Mouse (Mus musculus) urinary bladder, adult 2 months (tissue): Measurements from ENCODE around the gene Gm20518. TPM values are rescaled to one million over a fixed set of nuclear protein-coding genes. Genes with fewer than 3 reads are reported as not detected.

Experiments
- DNase-seq: peaks from one replicate; pipeline ENCODE4 v3.0.0; 2022; ENCODE audit warnings: low spot score
- polyA plus RNA-seq: library from polyadenylated mRNA; depleted of rRNA; stranded (reverse); fragments of >200 nt; gene quantifications from 2 replicates; pipeline ENCODE4 v1.2.3, GENCODE M21; 2012; rRNA removed

Gm20518 gene
- 0.60 and 0.70 TPM in 2 replicates for polyA plus RNA-seq

- DNase-seq: peak; percentile 88
Observed at GRCm38 (mm10) chr16:17891567-17891959, at the start of gene Gm20518. TSS of gene Gm20518 (minus strand) at chr16:17891671.

GRCm38 (mm10) chr16:17939255-17939751, 47.8 kb upstream of the Gm20518 start:
- no peak for DNase-seq

GRCm38 (mm10) chr16:17938821-17939220, 47.4 kb upstream of the Gm20518 start:
- DNase-seq: no peak

GRCm38 (mm10) chr16:17938187-17938586, 46.7 kb upstream of the Gm20518 start:
- no peak for DNase-seq

GRCm38 (mm10) chr16:17936776-17937175, 45.3 kb upstream of the Gm20518 start:
- no peak for DNase-seq

GRCm38 (mm10) chr16:17934445-17934910, 43.0 kb upstream of the Gm20518 start:
- no peak for DNase-seq

- DNase-seq: no peak
Observed at GRCm38 (mm10) chr16:17933594-17934444, 42.3 kb upstream of the Gm20518 start.

GRCm38 (mm10) chr16:17931906-17932460, 40.5 kb upstream of the Gm20518 start:
- DNase-seq: no peak

- DNase-seq: no peak
Observed at GRCm38 (mm10) chr16:17929631-17930030, 38.2 kb upstream of the Gm20518 start.

GRCm38 (mm10) chr16:17929211-17929610, 37.7 kb upstream of the Gm20518 start:
- DNase-seq: no peak

GRCm38 (mm10) chr16:17928627-17929104, 37.2 kb upstream of the Gm20518 start:
- peak; percentile 50 for DNase-seq

GRCm38 (mm10) chr16:17928087-17928580, 36.7 kb upstream of the Gm20518 start, which contains the start of gene Slc25a1:
TSS of gene Slc25a1 (minus strand) at chr16:17928219.
- DNase-seq: peak; percentile 76

GRCm38 (mm10) chr16:17927351-17928082, 36.0 kb upstream of the Gm20518 start:
- peak; percentile 39 for DNase-seq

GRCm38 (mm10) chr16:17922163-17922538, 30.7 kb upstream of the Gm20518 start:
- no peak for DNase-seq

GRCm38 (mm10) chr16:17921325-17922162, 30.1 kb upstream of the Gm20518 start:
- DNase-seq: peak; percentile 85

GRCm38 (mm10) chr16:17920586-17920985, 29.1 kb upstream of the Gm20518 start:
- no peak for DNase-seq

GRCm38 (mm10) chr16:17914307-17915249, 23.1 kb upstream of the Gm20518 start, which contains the start of gene Gsc2:
TSS of gene Gsc2 (minus strand) at chr16:17915059.
- no peak for DNase-seq

GRCm38 (mm10) chr16:17911052-17911595, 19.7 kb upstream of the Gm20518 start, which contains the start of gene Ess2:
TSS of gene Ess2 (minus strand) at chr16:17911348.
- DNase-seq: peak; percentile 76

- no peak for DNase-seq
Observed at GRCm38 (mm10) chr16:17898462-17898861, 7.0 kb upstream of the Gm20518 start, which contains the start of the genes Dgcr2 and Tssk2. TSS of gene Dgcr2 (minus strand) at chr16:17898562. TSS of gene Tssk2 (plus strand) at chr16:17898637.
